Mouse (Mus musculus) lung, embryonic 16.5 days (tissue): ENCODE data around the gene Map2k3. TPM values are rescaled to one million over a fixed set of nuclear protein-coding genes. Genes with fewer than 3 reads are reported as not detected.

Source experiments
- ATAC-seq: fragments of 200-750 bp; cut with Nextera tagmentation; 2 replicates; pipeline ENCODE4 v1.8.0; 2017; ENCODE audit warnings: low read depth, mild to moderate bottlenecking, moderate library complexity
- H3K27ac ChIP-seq: fragments of 300-500 bp; sonication (generic); 2 replicates; pipeline ENCODE4 v1.5.1; 2014; ENCODE audit warnings: mild to moderate bottlenecking, control low read depth, low read length
- H3K27me3 ChIP-seq: fragments of 300-500 bp; sonication (generic); 2 replicates; pipeline ENCODE4 v1.6.1; 2014; ENCODE audit warnings: low read depth, low read length, mixed read lengths; ENCODE audit not compliant: control insufficient read depth, insufficient read depth
- H3K36me3 ChIP-seq: fragments of 300-500 bp; sonication (generic); 2 replicates; pipeline ENCODE4 v1.6.1; 2014; ENCODE audit warnings: low read length; ENCODE audit not compliant: control insufficient read depth, insufficient read depth
- H3K4me1 ChIP-seq: fragments of 300-500 bp; sonication (generic); replicated peaks from 2 replicates; pipeline ENCODE4 v1.6.1; 2014; ENCODE audit warnings: low read length, mixed read lengths; ENCODE audit not compliant: control insufficient read depth, insufficient read depth
- H3K4me2 ChIP-seq: fragments of 300-500 bp; sonication (generic); 2 replicates; pipeline ENCODE4 v1.6.1; 2014; ENCODE audit warnings: low read depth, low read length, control low read depth
- H3K4me3 ChIP-seq: fragments of 300-500 bp; sonication (generic); 2 replicates; pipeline ENCODE4 v1.5.1; 2014; ENCODE audit warnings: mild to moderate bottlenecking, low read length, control low read depth
- H3K9ac ChIP-seq: fragments of 300-500 bp; sonication (generic); 2 replicates; pipeline ENCODE4 v1.6.1; 2014; ENCODE audit warnings: low read length, control low read depth
- H3K9me3 ChIP-seq: fragments of 300-500 bp; sonication (generic); 2 replicates; pipeline ENCODE4 v1.6.1; 2016; ENCODE audit warnings: low read length; ENCODE audit not compliant: control insufficient read depth
- WGBS: fragments of 180-500 bp; shearing (Covaris S2); extraction: QIAGEN DNeasy Blood & Tissue Kit; methylation state at CpG from one replicate; pipeline ENCODE4 v1.1.7; 2014; 5-methylcytosine and 5-hydroxymethylcytosine counted together
- polyA plus RNA-seq: library from polyadenylated mRNA; unstranded; fragments of >200 nt; fragmentation: Nextera tagmentation; extraction: Ambion mirVana; gene quantifications from 2 replicates; pipeline ENCODE4 v1.2.1, GENCODE M21; 2015

Gene Map2k3
- polyA plus RNA-seq, 1 experiment from 2014 or later: 114 TPM

- Histone ChIP-seq H3K9ac (no peak overlapping the region), H3K27ac (no peak overlapping the region), H3K9me3 (no peaks in the 10 kb centered on the region), H3K36me3 (no peaks in the 10 kb centered on the region), H3K4me2 (no peak overlapping the region), H3K4me3 (no peak overlapping the region), H3K4me1 (peaks cover 4% of the 10 kb centered on the region; the same call in 1 of the 2 replicates), H3K27me3 (no peaks in the 10 kb centered on the region)
- ATAC-seq: peak; percentile 23; the same call in 1 of the 2 replicates
- 63% methylated on average over 5 of the region's 5 CpGs for WGBS
Measured at GRCm38 (mm10) chr11:60962709-60963108, 30.9 kb downstream of the Map2k3 start.

GRCm38 (mm10) chr11:60966974-60967373 is 35.1 kb downstream of the Map2k3 start:
- Histone ChIP-seq H3K36me3 (no peaks in the 10 kb centered on the region), H3K4me1 (peaks cover 4% of the 10 kb centered on the region; the same call in 1 of the 2 replicates), H3K9me3 (0 out of 2 replicates have a peak, but pooled peaks cover 2% of the 10 kb centered on the region), H3K27me3 (no peaks in the 10 kb centered on the region), H3K4me3 (no peak overlapping the region), H3K4me2 (no peak overlapping the region), H3K9ac (no peak overlapping the region), H3K27ac (peak overlapping the region; percentile 18; the same call in 1 of the 2 replicates)
- ATAC-seq: peak; percentile 74
- WGBS: 29% methylated on average over 6 of the region's 6 CpGs

GRCm38 (mm10) chr11:60975097-60975496 is 43.3 kb downstream of the Map2k3 start:
- no peak overlapping the region for H3K27ac ChIP-seq
- H3K9ac ChIP-seq: no peak overlapping the region
- no peaks in the 10 kb centered on the region; the same call in 1 of the 2 replicates for H3K4me1 ChIP-seq
- no peak overlapping the region for H3K4me3 ChIP-seq
- 0 out of 2 replicates have a peak, but pooled peaks have one; percentile 38 for ATAC-seq
- no peaks in the 10 kb centered on the region for H3K27me3 ChIP-seq
- no peaks in the 10 kb centered on the region for H3K36me3 ChIP-seq
- no peak overlapping the region for H3K4me2 ChIP-seq
- H3K9me3 ChIP-seq: no peaks in the 10 kb centered on the region
- WGBS: 54% methylated on average over 11 of the region's 11 CpGs

GRCm38 (mm10) chr11:60976234-60976633 is 44.4 kb downstream of the Map2k3 start:
- 64% methylated on average over 2 of the region's 2 CpGs for WGBS
- H3K9me3 ChIP-seq: no peaks in the 10 kb centered on the region

GRCm38 (mm10) chr11:60976742-60977141 is 44.9 kb downstream of the Map2k3 start:
- Histone ChIP-seq H3K4me3 (no peak overlapping the region), H3K36me3 (no peaks in the 10 kb centered on the region), H3K4me2 (no peak overlapping the region), H3K9me3 (no peaks in the 10 kb centered on the region), H3K9ac (no peak overlapping the region), H3K4me1 (no peaks in the 10 kb centered on the region; the same call in 1 of the 2 replicates), H3K27ac (no peak overlapping the region), H3K27me3 (no peaks in the 10 kb centered on the region)
- ATAC-seq: no peak
- WGBS: 28% methylated on average over 8 of the region's 8 CpGs

More at GRCm38 (mm10) chr11:60976234-60976633, 44.4 kb downstream of the Map2k3 start:
- no peak overlapping the region for H3K4me3 ChIP-seq
- H3K27ac ChIP-seq: no peak overlapping the region
- H3K36me3 ChIP-seq: no peaks in the 10 kb centered on the region
- H3K4me2 ChIP-seq: no peak overlapping the region
- no peak overlapping the region for H3K9ac ChIP-seq
- no peaks in the 10 kb centered on the region; the same call in 1 of the 2 replicates for H3K4me1 ChIP-seq
- ATAC-seq: no peak
- no peaks in the 10 kb centered on the region for H3K27me3 ChIP-seq

GRCm38 (mm10) chr11:60977153-60977552 is 45.3 kb downstream of the Map2k3 start:
- Histone ChIP-seq H3K27ac (no peak overlapping the region), H3K27me3 (no peaks in the 10 kb centered on the region), H3K36me3 (no peaks in the 10 kb centered on the region), H3K9ac (no peak overlapping the region), H3K4me3 (no peak overlapping the region), H3K9me3 (no peaks in the 10 kb centered on the region), H3K4me2 (no peak overlapping the region), H3K4me1 (peaks cover 4% of the 10 kb centered on the region)
- no peak for ATAC-seq
- 52% methylated on average over 3 of the region's 3 CpGs for WGBS

- H3K27ac ChIP-seq: no peak overlapping the region
- no peak overlapping the region for H3K4me2 ChIP-seq
- no peak overlapping the region for H3K9ac ChIP-seq
- WGBS: 46% methylated on average over 2 of the region's 2 CpGs
- no peaks in the 10 kb centered on the region for H3K27me3 ChIP-seq
- no peak overlapping the region for H3K4me3 ChIP-seq
- peaks cover 7% of the 10 kb centered on the region for H3K4me1 ChIP-seq
- H3K36me3 ChIP-seq: no peaks in the 10 kb centered on the region
- H3K9me3 ChIP-seq: no peaks in the 10 kb centered on the region
- ATAC-seq: no peak
Measured at GRCm38 (mm10) chr11:60978658-60979057, 46.8 kb downstream of the Map2k3 start.

- Histone ChIP-seq H3K4me2 (no peak overlapping the region), H3K4me1 (peaks cover 7% of the 10 kb centered on the region), H3K4me3 (no peak overlapping the region), H3K27me3 (no peaks in the 10 kb centered on the region), H3K9me3 (no peaks in the 10 kb centered on the region), H3K9ac (no peak overlapping the region), H3K36me3 (no peaks in the 10 kb centered on the region), H3K27ac (no peak overlapping the region)
- WGBS: 57% methylated on average over 5 of the region's 5 CpGs
- ATAC-seq: no peak
Measured at GRCm38 (mm10) chr11:60979788-60980187, 48.0 kb downstream of the Map2k3 start.

- no peak overlapping the region for H3K9ac ChIP-seq
- H3K36me3 ChIP-seq: no peaks in the 10 kb centered on the region
- ATAC-seq: peak; percentile 52; the same call in 1 of the 2 replicates
- no peak overlapping the region for H3K27ac ChIP-seq
- H3K4me2 ChIP-seq: no peak overlapping the region
- WGBS: 44% methylated on average over 14 of the region's 14 CpGs
- H3K4me3 ChIP-seq: no peak overlapping the region
- H3K4me1 ChIP-seq: peaks cover 9% of the 10 kb centered on the region
- no peaks in the 10 kb centered on the region for H3K27me3 ChIP-seq
- H3K9me3 ChIP-seq: no peaks in the 10 kb centered on the region
Measured at GRCm38 (mm10) chr11:60981693-60982486, 50.1 kb downstream of the Map2k3 start.
